Mouse (Mus musculus) brain, embryonic 14.5 days (tissue): ENCODE results near the gene Tmem107. TPM values are rescaled to one million over a fixed set of nuclear protein-coding genes. Genes with fewer than 3 reads are reported as not detected.
A peak's percentile ranks its signal among the peaks of the same experiment; 100 is the strongest.

ENCODE experiments used
- DNase-seq: peaks from one replicate; pipeline ENCODE4 v3.0.0-alpha.2; 2011; ENCODE audit warnings: low read depth
- CTCF ChIP-seq: fragments of 200-500 bp; IDR thresholded peaks from 2 replicates; pipeline ENCODE4 v1.5.1; 2012; ENCODE audit warnings: inconsistent platforms, mild to moderate bottlenecking, moderate library complexity, borderline replicate concordance; ENCODE audit not compliant: insufficient read depth, insufficient read length; ENCODE audit errors: extremely low read depth
- POLR2A ChIP-seq: fragments of 200-500 bp; IDR thresholded peaks from 2 replicates; pipeline ENCODE4 v1.6.1; 2012; ENCODE audit warnings: mild to moderate bottlenecking, inconsistent platforms, borderline replicate concordance; ENCODE audit not compliant: poor library complexity, insufficient read depth, insufficient read length, severe bottlenecking; ENCODE audit errors: extremely low read depth
- polyA plus RNA-seq: library from polyadenylated mRNA; depleted of rRNA; stranded (reverse); fragments of >200 nt; gene quantifications from 2 replicates; pipeline ENCODE4 v1.2.3, GENCODE M21; 2012

The Tmem107 gene
- polyA plus RNA-seq, 1 experiment: 25.6 TPM

DNA sequence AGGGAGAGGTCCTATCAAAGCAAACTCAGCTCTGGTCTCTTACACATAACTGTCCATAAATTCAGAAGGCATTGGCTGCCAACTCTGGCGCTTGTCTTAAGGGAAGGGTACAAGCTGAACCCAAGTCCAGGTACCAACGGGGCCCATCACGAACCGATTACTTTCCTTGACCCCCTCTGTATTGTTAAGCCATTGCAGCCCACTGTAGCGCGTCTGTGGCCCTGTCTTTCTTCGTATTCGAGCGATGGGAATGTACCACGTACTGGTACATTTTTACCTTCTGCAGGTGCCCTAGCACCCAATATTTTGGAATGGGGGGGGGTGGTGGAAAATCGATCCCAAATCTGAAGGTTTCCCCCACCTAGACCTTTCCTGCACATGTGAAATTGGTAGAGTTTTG lies 1.6 kb downstream of the Tmem107 start:
- no peak for TF ChIP-seq POLR2A
- TF ChIP-seq CTCF: no peak
- no peak for DNase-seq

DNA sequence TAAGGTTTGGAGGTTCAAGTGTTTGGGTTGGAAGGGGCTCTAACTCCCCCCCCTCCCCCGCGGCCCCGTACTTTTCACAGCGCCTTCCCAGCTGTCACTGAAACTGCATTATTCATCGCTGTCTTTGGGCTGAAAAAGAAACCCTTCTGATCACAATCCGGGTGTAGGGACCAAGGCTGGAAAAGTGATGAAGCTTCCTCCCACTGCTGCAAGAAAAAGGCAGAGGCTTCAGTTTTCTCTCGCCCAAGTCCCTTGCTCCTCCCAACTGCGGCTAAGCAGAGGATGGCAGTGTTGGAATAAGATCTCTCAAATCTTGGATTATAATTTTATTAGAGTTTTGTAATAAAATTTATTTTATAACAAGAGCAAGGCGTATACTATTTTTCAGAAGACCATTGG lies 2.1 kb downstream of the Tmem107 start:
- TF ChIP-seq POLR2A (no peak), CTCF (no peak)
- DNase-seq: no peak

DNA sequence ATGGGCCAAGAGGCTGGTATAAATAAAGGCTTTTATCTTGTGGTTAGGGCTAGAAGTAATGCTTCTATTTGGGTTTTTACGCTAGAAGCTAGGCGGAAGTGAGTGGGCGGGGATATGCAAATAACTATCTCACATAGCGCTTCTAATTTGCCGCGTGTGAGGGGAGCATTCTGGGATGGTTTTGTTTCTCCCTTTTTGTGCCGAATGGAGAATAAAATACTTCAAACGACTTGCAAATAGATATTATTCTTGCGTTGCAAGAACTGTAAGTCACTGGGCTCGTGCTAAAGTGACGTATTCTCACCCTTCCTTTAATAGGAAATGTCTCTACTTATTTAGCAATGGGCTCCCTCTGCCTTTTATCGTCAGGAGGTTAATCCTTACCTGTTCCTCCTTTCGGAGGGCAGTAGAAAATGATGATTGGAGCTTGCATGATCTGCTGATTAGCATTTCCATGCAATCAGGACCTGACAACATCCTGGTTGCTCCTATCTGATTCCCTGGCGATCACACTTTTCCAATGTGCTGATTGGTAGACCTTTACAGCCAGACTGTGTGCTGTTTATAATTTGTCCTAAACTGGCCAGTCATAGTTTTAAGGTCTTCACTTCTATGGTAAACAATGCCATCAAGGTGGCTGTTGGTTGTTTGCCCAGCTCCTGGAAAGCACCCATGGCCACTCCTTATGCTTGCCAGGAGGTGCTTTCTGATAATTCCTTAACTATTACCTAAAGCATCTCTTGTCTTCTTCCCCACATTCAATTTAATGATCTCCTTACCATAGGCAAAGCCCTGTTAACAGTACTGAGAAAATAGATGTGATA lies 2.7 kb downstream of the Tmem107 start:
- peak; percentile 97 for DNase-seq
- no peak for TF ChIP-seq CTCF
- peak; percentile 89 for TF ChIP-seq POLR2A

DNA sequence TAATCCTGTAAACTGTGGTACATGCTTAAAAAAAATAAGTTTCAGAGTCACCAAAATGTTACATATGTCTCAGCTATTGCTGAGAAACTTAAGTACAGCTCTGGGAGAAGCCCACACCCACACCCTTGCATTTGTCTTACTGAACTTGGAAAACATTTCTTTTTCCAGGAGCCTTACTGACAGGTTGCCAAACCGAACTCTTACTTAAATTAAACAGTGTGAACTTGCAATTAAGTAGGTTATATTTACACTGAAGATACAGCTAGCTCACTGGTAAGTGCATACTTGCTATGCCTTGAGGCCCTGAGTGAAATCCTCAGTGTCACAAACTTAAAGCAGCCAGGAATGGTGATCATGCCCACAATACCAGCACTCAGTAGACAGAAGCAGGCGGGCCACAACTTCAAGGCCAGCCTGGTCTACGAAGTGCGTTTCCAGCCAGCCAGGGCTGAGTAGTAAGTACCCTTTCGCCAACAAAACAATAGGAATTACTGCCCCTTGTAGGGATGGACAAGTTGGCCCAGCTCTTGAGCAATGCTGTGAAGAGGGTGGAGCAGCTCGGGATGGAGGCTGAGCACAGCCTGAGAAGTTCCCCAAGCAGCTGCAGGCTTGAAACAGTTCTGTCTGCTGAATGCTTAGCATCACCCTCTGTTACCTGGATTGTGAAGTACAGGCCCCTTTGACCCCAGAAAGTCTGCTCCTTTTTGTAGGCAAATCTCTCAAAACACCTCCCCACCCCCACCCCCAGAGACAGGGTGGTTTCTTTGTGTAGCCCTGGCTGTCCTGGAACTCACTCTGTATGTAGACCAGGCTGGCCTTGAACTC lies 3.6 kb downstream of the Tmem107 start:
- TF ChIP-seq POLR2A (no peak), CTCF (no peak)
- peak; percentile 19 for DNase-seq

DNA sequence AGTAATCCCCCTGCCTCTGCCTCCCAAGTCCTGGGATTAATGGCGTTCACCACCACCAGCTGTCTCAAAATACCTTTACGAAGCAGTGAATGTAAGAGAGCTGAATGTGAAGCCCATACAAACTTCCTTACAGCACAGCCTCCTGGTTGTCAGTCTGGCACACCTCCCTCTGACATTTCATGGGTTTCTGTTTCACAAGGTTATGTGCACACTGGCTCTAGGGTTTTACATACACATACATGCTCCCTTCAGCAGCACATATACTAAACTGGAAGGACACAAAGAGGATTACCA lies 4.1 kb downstream of the Tmem107 start:
- no peak for DNase-seq
- TF ChIP-seq POLR2A: no peak
- TF ChIP-seq CTCF: no peak

DNA sequence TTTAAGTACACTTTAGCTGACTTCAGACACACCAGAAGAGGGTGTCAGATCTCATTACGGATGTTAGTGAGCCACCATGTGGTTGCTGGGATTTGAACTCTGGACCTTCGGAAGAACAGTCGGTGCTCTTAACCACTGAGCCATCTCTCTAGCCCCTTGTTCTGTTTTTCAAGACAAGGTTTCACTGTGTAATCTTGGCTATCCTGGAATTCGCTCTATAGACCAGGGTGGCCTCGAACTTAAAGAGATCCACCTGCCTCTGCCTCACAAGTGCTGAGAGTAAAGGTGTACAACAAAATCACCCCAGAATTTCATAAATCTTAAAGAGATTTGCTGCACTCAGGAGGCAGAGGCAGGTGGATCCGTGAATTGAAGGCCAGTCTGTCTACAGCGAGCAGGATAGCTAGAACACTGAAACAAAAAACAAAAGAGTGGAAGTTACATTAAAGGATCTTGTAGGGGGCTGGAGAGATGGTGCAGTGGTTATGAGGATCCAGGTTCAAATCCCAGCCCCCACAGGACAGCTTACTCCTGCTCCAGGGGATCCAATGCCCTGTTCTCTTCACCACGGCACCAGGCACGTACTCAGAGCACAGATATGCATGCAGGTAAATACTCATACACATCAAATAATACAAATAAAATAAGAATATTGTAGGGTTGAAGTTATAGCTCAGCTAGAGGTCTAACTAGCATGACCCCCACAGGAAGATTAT lies 5.3 kb downstream of the Tmem107 start:
- DNase-seq: no peak
- TF ChIP-seq POLR2A: no peak
- TF ChIP-seq CTCF: no peak

DNA sequence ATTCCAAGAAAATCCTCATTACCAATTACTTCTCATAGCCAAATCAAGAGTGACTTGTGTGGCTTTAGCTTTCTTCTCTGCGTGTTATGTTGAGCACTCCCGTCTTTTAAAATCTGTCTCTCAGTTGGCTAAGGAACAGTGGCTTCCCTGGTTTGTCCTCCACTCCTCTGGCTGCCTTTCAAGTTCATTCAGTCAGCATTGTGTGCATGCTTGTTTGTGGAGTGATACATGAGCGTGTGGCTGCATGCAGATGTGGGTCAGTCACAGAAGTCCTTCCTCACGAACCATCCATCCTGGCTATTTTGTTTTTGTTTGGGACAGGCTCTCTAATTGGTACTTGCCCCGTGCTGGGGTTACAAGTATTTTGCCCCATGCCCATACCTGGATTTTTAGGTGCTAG lies 6.0 kb downstream of the Tmem107 start:
- DNase-seq: peak; percentile 32
- no peak for TF ChIP-seq CTCF
- TF ChIP-seq POLR2A: no peak

DNA sequence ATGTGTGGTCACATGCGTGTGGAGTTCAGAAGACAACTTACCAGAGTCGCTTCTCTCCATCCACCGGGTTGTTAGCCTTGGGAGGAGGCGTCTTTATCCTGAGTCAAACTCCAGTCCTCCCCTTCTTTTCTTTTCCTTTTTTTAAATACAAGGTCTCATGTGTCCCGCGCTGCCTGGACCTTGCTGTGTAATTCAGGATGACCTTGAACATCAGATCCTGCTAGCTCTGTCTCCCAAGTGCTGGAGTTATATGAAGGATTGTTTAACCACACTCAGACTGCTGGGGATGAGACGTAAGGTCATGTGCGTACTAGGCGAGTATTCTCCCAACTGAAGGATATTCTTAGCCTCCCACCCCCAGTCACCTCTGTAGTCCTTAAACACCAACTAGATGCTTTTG lies 6.7 kb downstream of the Tmem107 start:
- TF ChIP-seq CTCF (no peak), POLR2A (no peak)
- no peak for DNase-seq

DNA sequence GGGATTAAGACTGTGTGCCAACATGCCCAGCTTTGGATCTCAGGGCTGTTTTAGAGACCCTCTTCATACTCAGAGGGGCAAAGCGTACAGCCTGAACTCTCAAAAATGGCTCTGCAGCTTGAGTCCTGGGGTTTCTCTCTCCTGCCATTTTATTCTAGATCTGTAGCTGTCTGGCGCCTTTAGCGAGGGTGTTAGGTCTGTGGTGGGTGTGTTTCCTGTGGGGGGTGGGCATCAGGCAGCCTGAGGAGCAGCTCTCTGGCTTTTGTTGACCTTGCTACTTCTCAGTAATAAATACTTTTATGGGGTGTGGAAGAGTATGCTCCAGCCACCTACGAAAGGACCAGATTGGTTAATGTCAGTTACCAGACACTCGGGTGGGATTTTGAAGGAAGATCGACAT lies 7.4 kb downstream of the Tmem107 start:
- DNase-seq: no peak
- TF ChIP-seq POLR2A (no peak), CTCF (no peak)

DNA sequence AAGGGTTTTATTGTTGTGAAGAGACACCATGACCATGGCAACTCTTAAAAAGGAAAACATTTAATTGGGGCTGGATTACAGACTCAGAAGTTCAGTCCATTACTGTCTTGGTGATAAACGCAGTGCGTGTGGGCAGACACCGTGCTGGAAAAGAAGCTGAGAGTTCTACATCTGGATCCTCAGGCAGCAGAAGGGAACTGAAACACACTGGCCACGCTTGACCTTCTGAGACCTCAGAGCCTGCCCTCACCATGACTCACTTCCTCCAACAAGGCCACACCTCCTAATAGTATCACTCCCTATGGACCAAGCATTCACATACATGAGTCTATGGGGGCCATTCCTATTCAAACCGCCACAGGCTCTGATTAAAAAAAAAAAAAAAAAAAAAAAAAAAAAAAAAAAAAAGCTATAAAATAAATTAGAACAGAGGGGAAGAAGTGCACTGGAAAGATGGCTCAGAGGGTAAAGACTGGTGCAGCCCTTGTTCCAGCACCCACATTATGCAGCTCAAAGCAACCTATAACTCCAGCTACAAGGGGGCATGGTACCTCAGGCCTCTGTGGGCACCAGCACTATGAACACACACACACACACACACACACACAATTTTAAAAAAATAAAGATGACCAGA lies 8.3 kb downstream of the Tmem107 start:
- TF ChIP-seq CTCF (no peak), POLR2A (no peak)
- no peak for DNase-seq
